Mouse (Mus musculus): ENCODE data around the gene Plce1. TPM values are rescaled to one million over a fixed set of nuclear protein-coding genes. Genes with fewer than 3 reads are reported as not detected.
"Not testable (repeated sequence)": the region's sequence is repeated elsewhere in the genome, so short reads cannot be mapped to it uniquely, and the experiment has no call there.

Plce1 gene
- polyA plus RNA-seq, 1 experiment: not detected

- Histone ChIP-seq H3K4me3 (ENCODE audit: insufficient read depth, low read length) (no peak overlapping the region), H3K4me1 (ENCODE audit: control insufficient read depth, insufficient read depth, low read length) (no peaks in the 10 kb centered on the region), H3K27ac (ENCODE audit: insufficient read depth, low read depth, low read length) (no peak overlapping the region)
- TF ChIP-seq POLR2A (IDR thresholded peaks at IDR 0.05; ENCODE audit: borderline replicate concordance, low read depth, low read length): no peak
- TF ChIP-seq CTCF (IDR thresholded peaks at IDR 0.05; ENCODE audit: low read depth, low read length): no peak
Observed at GRCm38 (mm10) chr19:38621546-38621945, 140.6 kb downstream of the Plce1 start.

DNA sequence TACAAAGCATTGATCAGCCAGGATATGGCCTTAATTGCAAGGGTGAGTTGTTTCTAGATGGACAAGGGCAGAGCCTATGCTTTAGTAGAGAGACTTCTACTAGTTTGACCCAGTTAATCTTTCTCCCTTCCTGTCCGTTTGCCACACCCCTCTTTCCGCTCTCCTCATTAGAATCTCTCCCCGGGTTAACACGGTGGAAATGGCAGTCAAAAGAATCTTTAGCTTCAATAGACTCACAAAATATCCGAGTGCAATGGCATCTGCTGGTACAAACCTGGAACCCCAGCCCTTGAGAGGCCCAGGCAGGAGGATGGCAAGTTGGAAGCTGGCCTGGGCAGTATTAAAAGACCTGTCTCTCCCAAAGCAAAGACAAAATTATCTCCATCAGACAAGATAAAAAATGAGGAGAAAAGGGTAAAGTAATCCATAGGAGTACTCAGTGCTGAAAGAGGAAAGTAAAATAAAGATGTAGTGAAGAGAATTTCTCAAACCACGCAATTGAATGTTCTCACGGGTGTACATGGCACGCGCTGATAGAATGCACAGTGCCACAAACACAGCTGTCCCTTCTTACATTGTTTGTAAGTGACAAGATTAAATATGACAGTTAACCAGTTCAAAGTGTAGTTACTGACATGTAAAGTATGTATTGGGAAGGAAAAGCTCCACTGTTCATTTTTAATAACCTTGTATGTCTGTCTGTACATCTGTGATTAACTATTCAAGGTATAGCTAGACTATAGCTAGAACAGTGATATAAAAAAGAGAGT is 145.5 kb downstream of the Plce1 start:
- Histone ChIP-seq H3K27ac (ENCODE audit: insufficient read depth, low read depth, low read length) (no peak overlapping the region), H3K4me1 (ENCODE audit: control insufficient read depth, insufficient read depth, low read length) (no peaks in the 10 kb centered on the region), H3K4me3 (ENCODE audit: insufficient read depth, low read length) (no peak overlapping the region)
- TF ChIP-seq CTCF (IDR thresholded peaks at IDR 0.05; ENCODE audit: low read depth, low read length): no peak
- TF ChIP-seq POLR2A (IDR thresholded peaks at IDR 0.05; ENCODE audit: borderline replicate concordance, low read depth, low read length): no peak

DNA sequence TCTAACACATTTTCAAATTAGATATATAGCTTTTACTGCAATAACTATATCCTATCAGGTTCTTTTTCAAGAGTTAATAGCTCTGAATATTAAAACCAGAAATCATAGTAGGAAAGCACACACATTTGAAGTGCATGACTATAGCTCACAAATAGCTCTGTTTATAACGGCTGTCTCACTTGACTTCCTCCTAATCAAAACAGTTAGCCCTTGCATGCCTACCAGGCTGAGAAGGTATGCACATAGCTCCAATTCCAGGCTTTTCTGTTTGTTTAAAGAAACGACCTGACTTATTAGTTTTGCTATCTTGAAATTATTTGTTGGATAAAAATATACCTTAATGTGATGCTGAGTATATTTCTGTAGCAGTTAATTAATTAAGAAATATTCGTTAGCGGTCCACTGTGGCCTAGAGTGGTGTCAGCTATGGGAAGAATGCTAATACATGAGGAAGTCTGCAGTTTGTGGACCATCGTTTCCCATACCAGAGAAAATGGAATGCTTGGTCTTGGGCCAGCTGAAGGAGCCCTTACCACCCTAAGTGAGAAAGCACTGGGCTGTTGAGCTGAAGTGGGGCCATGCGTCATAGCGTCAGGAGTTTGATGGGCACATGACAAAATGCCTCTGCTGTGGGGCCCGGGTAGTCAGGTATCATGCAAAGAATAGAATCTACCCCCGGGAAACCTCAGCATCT is 146.3 kb downstream of the Plce1 start:
- H3K4me3 ChIP-seq (ENCODE audit: insufficient read depth, low read length): no peak overlapping the region
- no peaks in the 10 kb centered on the region for H3K4me1 ChIP-seq (ENCODE audit: control insufficient read depth, insufficient read depth, low read length)
- no peak overlapping the region for H3K27ac ChIP-seq (ENCODE audit: insufficient read depth, low read depth, low read length)
- no peak for TF ChIP-seq CTCF (IDR thresholded peaks at IDR 0.05; ENCODE audit: low read depth, low read length)
- TF ChIP-seq POLR2A (IDR thresholded peaks at IDR 0.05; ENCODE audit: borderline replicate concordance, low read depth, low read length): no peak

- Histone ChIP-seq H3K4me1 (ENCODE audit: control insufficient read depth, insufficient read depth, low read length) (no peaks in the 10 kb centered on the region), H3K27ac (ENCODE audit: insufficient read depth, low read depth, low read length) (no peak overlapping the region), H3K4me3 (ENCODE audit: insufficient read depth, low read length) (no peak overlapping the region)
- no peak for TF ChIP-seq POLR2A (IDR thresholded peaks at IDR 0.05; ENCODE audit: borderline replicate concordance, low read depth, low read length)
- TF ChIP-seq CTCF (IDR thresholded peaks at IDR 0.05; ENCODE audit: low read depth, low read length): no peak
Observed at GRCm38 (mm10) chr19:38632251-38632650, 151.3 kb downstream of the Plce1 start.

DNA sequence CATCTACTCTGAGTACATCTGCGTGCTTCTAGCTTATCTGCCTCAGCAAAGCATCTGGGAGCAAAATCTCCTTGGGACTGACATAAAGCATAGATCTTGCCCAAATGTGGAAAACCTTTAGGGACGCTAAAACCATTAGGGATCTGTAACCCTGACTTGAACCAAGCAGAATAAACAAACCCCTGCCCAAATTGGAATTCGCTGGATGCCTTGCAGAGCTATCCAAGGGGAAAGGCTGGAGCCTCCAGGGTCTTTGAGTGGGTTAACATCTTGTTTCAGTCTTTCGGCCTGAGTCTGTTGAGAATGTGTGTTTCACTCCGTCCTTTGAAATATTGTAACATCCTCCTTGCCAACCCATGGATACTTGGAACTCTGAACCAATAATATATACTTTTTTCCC is 152.4 kb downstream of the Plce1 start:
- TF ChIP-seq POLR2A (IDR thresholded peaks at IDR 0.05; ENCODE audit: borderline replicate concordance, low read depth, low read length) (no peak), CTCF (IDR thresholded peaks at IDR 0.05; ENCODE audit: low read depth, low read length) (no peak)
- Histone ChIP-seq H3K27ac (ENCODE audit: insufficient read depth, low read depth, low read length) (no peak overlapping the region), H3K4me1 (ENCODE audit: control insufficient read depth, insufficient read depth, low read length) (no peaks in the 10 kb centered on the region), H3K4me3 (ENCODE audit: insufficient read depth, low read length) (no peak overlapping the region)

GRCm38 (mm10) chr19:38639050-38639449 is 158.1 kb downstream of the Plce1 start:
- H3K4me1 ChIP-seq (ENCODE audit: control insufficient read depth, insufficient read depth, low read length): no peaks in the 10 kb centered on the region
- TF ChIP-seq CTCF (IDR thresholded peaks at IDR 0.05; ENCODE audit: low read depth, low read length): no peak
- no peak for TF ChIP-seq POLR2A (IDR thresholded peaks at IDR 0.05; ENCODE audit: borderline replicate concordance, low read depth, low read length)
- no peak overlapping the region for H3K27ac ChIP-seq (ENCODE audit: insufficient read depth, low read depth, low read length)
- no peak overlapping the region for H3K4me3 ChIP-seq (ENCODE audit: insufficient read depth, low read length)

DNA sequence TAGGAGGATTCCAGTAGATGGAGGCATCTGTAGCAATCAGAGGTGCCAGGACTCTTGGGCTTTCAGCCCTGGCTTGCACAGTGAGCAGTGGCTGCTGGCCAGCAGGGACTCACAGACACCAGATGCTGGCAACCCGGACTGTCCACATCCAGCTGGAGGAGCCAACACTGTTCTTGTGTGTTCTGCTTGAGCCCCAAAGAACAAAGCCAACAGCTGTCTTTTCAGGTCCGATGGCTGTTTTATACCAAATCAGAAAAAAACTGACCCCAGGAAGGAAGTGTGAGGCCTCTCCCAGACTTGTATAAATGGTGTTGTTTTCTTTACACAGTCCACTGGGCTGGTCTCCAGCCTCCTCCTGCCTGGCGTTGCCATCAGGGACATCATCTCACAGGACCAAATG is 158.9 kb downstream of the Plce1 start:
- TF ChIP-seq POLR2A (IDR thresholded peaks at IDR 0.05; ENCODE audit: borderline replicate concordance, low read depth, low read length) (no peak), CTCF (IDR thresholded peaks at IDR 0.05; ENCODE audit: low read depth, low read length) (no peak)
- Histone ChIP-seq H3K27ac (ENCODE audit: insufficient read depth, low read depth, low read length) (no peak overlapping the region), H3K4me3 (ENCODE audit: insufficient read depth, low read length) (no peak overlapping the region), H3K4me1 (ENCODE audit: control insufficient read depth, insufficient read depth, low read length) (no peaks in the 10 kb centered on the region)

DNA sequence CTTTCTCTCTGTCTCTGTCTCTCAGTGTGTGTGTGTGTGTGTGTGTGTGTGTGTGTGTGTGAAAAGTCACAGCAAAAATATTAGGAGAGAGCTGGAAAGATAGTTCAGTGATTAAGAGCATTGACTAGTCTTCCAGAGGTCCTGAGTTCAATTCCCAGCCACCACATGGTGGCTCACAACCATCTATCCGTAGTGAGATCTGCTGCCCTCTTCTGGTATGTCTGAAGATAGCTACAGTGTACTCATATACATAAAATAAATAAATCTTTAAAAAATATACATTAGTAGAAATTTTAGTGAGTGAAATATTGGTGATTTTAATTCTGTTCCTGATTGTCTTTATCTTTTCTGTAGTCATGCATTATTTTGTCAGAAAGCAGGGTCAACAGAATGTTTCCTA is 161.6 kb downstream of the Plce1 start:
- not testable (repeated sequence) for H3K27ac ChIP-seq (ENCODE audit: insufficient read depth, low read depth, low read length); H3K4me3 ChIP-seq (ENCODE audit: insufficient read depth, low read length); H3K4me1 ChIP-seq (ENCODE audit: control insufficient read depth, insufficient read depth, low read length)

- no peak overlapping the region for H3K27ac ChIP-seq (ENCODE audit: insufficient read depth, low read depth, low read length)
- no peak overlapping the region for H3K4me3 ChIP-seq (ENCODE audit: insufficient read depth, low read length)
- TF ChIP-seq POLR2A (IDR thresholded peaks at IDR 0.05; ENCODE audit: borderline replicate concordance, low read depth, low read length) (no peak), CTCF (IDR thresholded peaks at IDR 0.05; ENCODE audit: low read depth, low read length) (no peak)
- H3K4me1 ChIP-seq (ENCODE audit: control insufficient read depth, insufficient read depth, low read length): no peaks in the 10 kb centered on the region
Observed at GRCm38 (mm10) chr19:38644871-38645595, 164.1 kb downstream of the Plce1 start.

DNA sequence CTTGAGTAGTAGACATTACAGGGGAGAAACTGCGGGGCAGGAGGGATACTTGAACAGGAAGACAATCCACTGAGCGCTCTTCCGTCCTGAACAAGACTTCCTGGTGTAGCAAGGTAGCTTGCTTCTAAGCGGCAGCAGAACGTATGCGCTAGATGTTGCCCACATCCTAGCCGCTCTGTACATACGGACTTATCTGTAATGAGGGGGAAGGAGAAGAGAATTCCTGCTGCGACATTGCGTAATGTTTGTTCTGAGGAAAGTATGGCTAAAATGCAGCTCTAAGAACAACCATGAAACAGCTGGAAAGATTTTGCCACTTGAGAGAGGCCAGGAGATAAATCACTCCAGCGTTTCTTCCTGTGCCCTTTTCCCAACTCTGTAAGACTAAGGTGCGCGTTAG is 177.1 kb downstream of the Plce1 start:
- no peak overlapping the region for H3K27ac ChIP-seq (ENCODE audit: insufficient read depth, low read depth, low read length)
- TF ChIP-seq POLR2A (IDR thresholded peaks at IDR 0.05; ENCODE audit: borderline replicate concordance, low read depth, low read length) (no peak), CTCF (IDR thresholded peaks at IDR 0.05; ENCODE audit: low read depth, low read length) (no peak)
- no peaks in the 10 kb centered on the region for H3K4me1 ChIP-seq (ENCODE audit: control insufficient read depth, insufficient read depth, low read length)
- no peak overlapping the region for H3K4me3 ChIP-seq (ENCODE audit: insufficient read depth, low read length)
